Mouse (Mus musculus) forebrain, embryonic 11.5 days (tissue): ENCODE results near the gene 4933406M09Rik. TPM values are rescaled to one million over a fixed set of nuclear protein-coding genes. Genes with fewer than 3 reads are reported as not detected.
A peak's percentile ranks its signal among the peaks of the same experiment; 100 is the strongest.

Source experiments
- ATAC-seq: fragments of 200-750 bp; cut with Nextera tagmentation; replicated peaks from 2 replicates; pipeline ENCODE4 v1.8.0; 2017; ENCODE audit warnings: moderate TSS enrichment; ENCODE audit not compliant: low FRiP score
- DNase-seq: peaks from one replicate; pipeline ENCODE4 v3.0.0-alpha.2; 2017; ENCODE audit warnings: low spot score
- H3K27ac ChIP-seq: fragments of 300-500 bp; sonication (generic); 2 replicates; pipeline ENCODE4 v1.5.1; 2014; ENCODE audit warnings: low read depth, low read length
- H3K27me3 ChIP-seq: fragments of 300-500 bp; sonication (generic); 2 replicates; pipeline ENCODE4 v1.6.1; 2014; ENCODE audit warnings: mild to moderate bottlenecking, low read length, mixed read lengths; ENCODE audit not compliant: control insufficient read depth, insufficient read depth
- H3K36me3 ChIP-seq: fragments of 300-500 bp; sonication (generic); 2 replicates; pipeline ENCODE4 v1.6.1; 2014; ENCODE audit warnings: mild to moderate bottlenecking, low read length, moderate library complexity, mixed read lengths; ENCODE audit not compliant: control insufficient read depth, insufficient read depth
- H3K4me1 ChIP-seq: fragments of 300-500 bp; sonication (generic); replicated peaks from 2 replicates; pipeline ENCODE4 v1.6.1; 2014; ENCODE audit warnings: low read length, mixed read lengths; ENCODE audit not compliant: control insufficient read depth, insufficient read depth
- H3K4me2 ChIP-seq: fragments of 300-500 bp; sonication (generic); 2 replicates; pipeline ENCODE4 v1.6.1; 2014; ENCODE audit warnings: low read depth, mild to moderate bottlenecking, low read length, moderate library complexity, mixed read lengths; ENCODE audit not compliant: severe bottlenecking
- H3K4me3 ChIP-seq: fragments of 300-500 bp; sonication (generic); 2 replicates; pipeline ENCODE4 v1.5.1; 2014; ENCODE audit warnings: low read depth, low read length
- H3K9ac ChIP-seq: fragments of 300-500 bp; sonication (generic); 2 replicates; pipeline ENCODE4 v1.6.1; 2014; ENCODE audit warnings: low read length
- H3K9me3 ChIP-seq: fragments of 300-500 bp; sonication (generic); 2 replicates; pipeline ENCODE4 v1.6.1; 2016; ENCODE audit warnings: low read length, mixed read lengths; ENCODE audit not compliant: control insufficient read depth
- WGBS: fragments of 180-500 bp; shearing (Covaris S2); extraction: QIAGEN DNeasy Blood & Tissue Kit; methylation state at CpG from one replicate; pipeline ENCODE4 v1.1.7; 2014; 5-methylcytosine and 5-hydroxymethylcytosine counted together
- polyA plus RNA-seq: library from polyadenylated mRNA; unstranded; fragments of >200 nt; fragmentation: Nextera tagmentation; extraction: Ambion mirVana; gene quantifications from 2 replicates; pipeline ENCODE4 v1.2.1, GENCODE M21; 2014

The 4933406M09Rik gene
- polyA plus RNA-seq = not detected in 2 replicates

- DNase-seq (no peak), ATAC-seq (no peak)
- Histone ChIP-seq H3K4me2 (no peak within 1 kb of the TSS), H3K4me3 (no peak within 1 kb of the TSS), H3K9me3 (no peaks in the 10 kb centered on the region), H3K27me3 (no peaks in the 10 kb centered on the region; the same call in 1 of the 2 replicates), H3K36me3 (no peaks in the 10 kb centered on the region), H3K9ac (no peak within 1 kb of the TSS), H3K27ac (no peak within 1 kb of the TSS), H3K4me1 (no peaks in the 10 kb centered on the region)
- WGBS = 89% methylated on average over 1 of the region's 1 CpGs
These were observed at the start of gene 4933406M09Rik for GRCm38 (mm10) chr1:134385666-134386065. TSS of gene 4933406M09Rik (plus strand) at chr1:134385940.

- DNase-seq (peak; percentile 30), ATAC-seq (no peak)
- Histone ChIP-seq H3K27me3 (no peaks in the 10 kb centered on the region), H3K4me1 (no peaks in the 10 kb centered on the region), H3K4me3 (no peak overlapping the region), H3K4me2 (no peak overlapping the region), H3K9ac (no peak overlapping the region), H3K36me3 (no peaks in the 10 kb centered on the region), H3K9me3 (no peaks in the 10 kb centered on the region), H3K27ac (no peak overlapping the region)
- 91% methylated on average over 11 of the region's 11 CpGs for WGBS
These were observed 48.6 kb upstream of the 4933406M09Rik start for GRCm38 (mm10) chr1:134336958-134337710.

GRCm38 (mm10) chr1:134339162-134339561, 46.6 kb upstream of the 4933406M09Rik start:
- Histone ChIP-seq H3K27me3 (no peaks in the 10 kb centered on the region), H3K4me1 (0 out of 2 replicates have a peak, but pooled peaks cover 3% of the 10 kb centered on the region), H3K36me3 (no peaks in the 10 kb centered on the region), H3K4me3 (no peak overlapping the region), H3K27ac (no peak overlapping the region), H3K9ac (no peak overlapping the region), H3K9me3 (no peaks in the 10 kb centered on the region), H3K4me2 (no peak overlapping the region)
- no peak for ATAC-seq
- 94% methylated on average over 7 of the region's 7 CpGs for WGBS
- no peak for DNase-seq

- H3K36me3 ChIP-seq = no peaks in the 10 kb centered on the region
- 93% methylated on average over 18 of the region's 18 CpGs for WGBS
- H3K27ac ChIP-seq = no peak overlapping the region
- H3K9ac ChIP-seq = no peak overlapping the region
- no peak for ATAC-seq
- no peaks in the 10 kb centered on the region for H3K9me3 ChIP-seq
- no peak for DNase-seq
- 0 out of 2 replicates have a peak, but pooled peaks cover 4% of the 10 kb centered on the region for H3K4me1 ChIP-seq
- no peak overlapping the region for H3K4me2 ChIP-seq
- H3K27me3 ChIP-seq = no peaks in the 10 kb centered on the region
- H3K4me3 ChIP-seq = no peak overlapping the region
These were observed 45.8 kb upstream of the 4933406M09Rik start for GRCm38 (mm10) chr1:134339757-134340619.

- H3K36me3 ChIP-seq = peaks cover 3% of the 10 kb centered on the region; the same call in 1 of the 2 replicates
- H3K27ac ChIP-seq = no peak overlapping the region
- no peak overlapping the region for H3K9ac ChIP-seq
- no peak overlapping the region for H3K4me3 ChIP-seq
- no peaks in the 10 kb centered on the region for H3K27me3 ChIP-seq
- 0 out of 2 replicates have a peak, but pooled peaks cover 4% of the 10 kb centered on the region for H3K4me1 ChIP-seq
- WGBS = 83% methylated on average over 5 of the region's 5 CpGs
- ATAC-seq = no peak
- H3K9me3 ChIP-seq = no peaks in the 10 kb centered on the region
- no peak for DNase-seq
- H3K4me2 ChIP-seq = no peak overlapping the region
These were observed 44.0 kb upstream of the 4933406M09Rik start for GRCm38 (mm10) chr1:134341641-134342277.

GRCm38 (mm10) chr1:134342278-134342664, 43.5 kb upstream of the 4933406M09Rik start:
- 64% methylated on average over 2 of the region's 2 CpGs for WGBS
- Histone ChIP-seq H3K27ac (no peak overlapping the region), H3K36me3 (peaks cover 3% of the 10 kb centered on the region; the same call in 1 of the 2 replicates), H3K27me3 (no peaks in the 10 kb centered on the region), H3K9ac (no peak overlapping the region), H3K4me3 (no peak overlapping the region), H3K4me1 (0 out of 2 replicates have a peak, but pooled peaks cover 4% of the 10 kb centered on the region), H3K9me3 (no peaks in the 10 kb centered on the region), H3K4me2 (no peak overlapping the region)
- no peak for ATAC-seq
- DNase-seq = no peak

- H3K4me1 ChIP-seq = 0 out of 2 replicates have a peak, but pooled peaks cover 4% of the 10 kb centered on the region
- no peak overlapping the region for H3K27ac ChIP-seq
- DNase-seq (no peak), ATAC-seq (no peak)
- no peak overlapping the region for H3K4me3 ChIP-seq
- no peak overlapping the region for H3K4me2 ChIP-seq
- H3K36me3 ChIP-seq = peaks cover 3% of the 10 kb centered on the region; the same call in 1 of the 2 replicates
- H3K9me3 ChIP-seq = no peaks in the 10 kb centered on the region
- WGBS = 79% methylated on average over 8 of the region's 8 CpGs
- no peaks in the 10 kb centered on the region for H3K27me3 ChIP-seq
- H3K9ac ChIP-seq = no peak overlapping the region
These were observed 42.9 kb upstream of the 4933406M09Rik start for GRCm38 (mm10) chr1:134342781-134343310.

GRCm38 (mm10) chr1:134343567-134343966, 42.2 kb upstream of the 4933406M09Rik start:
- Histone ChIP-seq H3K27me3 (no peaks in the 10 kb centered on the region), H3K4me1 (0 out of 2 replicates have a peak, but pooled peaks cover 4% of the 10 kb centered on the region), H3K4me2 (peak overlapping the region; percentile 88), H3K9ac (no peak overlapping the region), H3K9me3 (no peaks in the 10 kb centered on the region), H3K36me3 (peaks cover 3% of the 10 kb centered on the region; the same call in 1 of the 2 replicates), H3K27ac (no peak overlapping the region), H3K4me3 (no peak overlapping the region)
- ATAC-seq (no peak), DNase-seq (no peak)
- WGBS = 0% methylated on average over 2 of the region's 2 CpGs
